Mouse (Mus musculus): Measurements from ENCODE around the gene Leprot.
A peak's percentile ranks its signal among the peaks of the same experiment; 100 is the strongest.

Gene Leprot

DNA sequence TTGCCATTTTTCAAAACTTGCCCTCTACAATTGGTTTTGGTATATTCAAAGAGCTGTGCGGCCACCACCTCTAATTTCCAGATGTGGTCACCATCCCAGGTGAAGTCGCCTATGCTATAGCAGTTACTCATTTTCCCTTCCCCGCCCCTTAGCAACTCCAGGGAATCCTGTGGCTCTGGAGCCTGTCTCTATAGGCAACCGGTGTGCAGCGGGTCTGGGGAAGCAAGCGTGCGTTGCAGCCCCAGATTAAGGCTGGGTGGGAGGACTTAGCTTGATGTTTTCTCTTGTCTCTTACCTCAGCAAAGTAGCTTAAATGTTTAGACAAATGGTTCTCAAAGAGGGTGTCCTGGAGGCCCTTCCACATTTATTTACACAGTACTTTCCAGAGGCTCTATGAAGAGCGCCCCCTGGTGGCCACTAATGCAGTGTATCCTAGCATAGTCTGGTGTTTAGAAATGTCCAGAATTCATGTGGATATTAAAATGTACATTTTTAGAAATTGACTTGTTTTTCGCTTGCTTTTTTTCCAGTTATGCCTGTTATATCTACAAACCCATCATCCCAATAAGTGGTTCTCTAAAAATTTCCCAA lies 16.7 kb downstream of the Leprot start:
- peak in 1 of 2 experiments; percentile 43 for DNase-seq (ENCODE audit: low spot score in 2 of 2)

DNA sequence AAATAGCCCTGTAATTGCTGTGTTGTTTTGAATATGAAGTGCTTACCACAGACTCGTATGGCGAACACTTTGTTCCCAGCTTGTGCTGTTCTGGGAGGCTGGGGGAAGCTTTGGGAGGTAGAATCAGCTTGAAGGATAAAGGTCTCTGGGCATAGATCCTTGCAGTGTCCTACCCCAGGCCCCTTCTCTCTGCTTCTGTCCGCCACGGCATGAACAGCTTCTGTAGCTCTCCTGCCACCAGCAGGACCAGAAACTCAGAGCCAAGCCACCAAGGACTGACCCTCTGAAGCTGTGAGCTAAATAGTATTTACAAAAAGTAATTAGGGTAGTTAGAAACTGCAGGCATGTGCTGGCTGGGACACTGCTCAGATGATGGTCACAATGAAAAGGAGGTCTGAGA lies 17.2 kb downstream of the Leprot start:
- no peak for DNase-seq (ENCODE audit: low spot score in 2 of 2)

DNA sequence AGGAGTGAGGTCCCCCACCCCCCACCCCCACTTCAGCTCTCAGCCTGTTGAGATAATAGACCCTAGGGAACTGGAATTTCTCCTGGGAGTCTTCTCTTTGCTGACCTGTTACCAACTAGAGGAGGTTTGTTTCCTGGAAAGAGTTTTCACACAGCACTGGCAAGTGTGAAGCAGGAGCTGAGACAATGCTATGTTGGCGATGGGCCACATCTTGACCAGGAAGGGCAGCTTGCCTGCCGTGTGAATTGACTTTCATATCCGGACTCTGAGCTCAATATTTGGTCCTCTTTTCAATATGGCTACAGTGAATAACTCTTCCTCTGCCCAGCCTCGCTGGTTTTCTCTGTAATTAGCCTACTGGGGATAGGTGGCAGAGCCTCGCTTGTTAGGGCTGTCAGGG lies 21.6 kb downstream of the Leprot start:
- DNase-seq (ENCODE audit: low spot score in 2 of 2): no peak

DNA sequence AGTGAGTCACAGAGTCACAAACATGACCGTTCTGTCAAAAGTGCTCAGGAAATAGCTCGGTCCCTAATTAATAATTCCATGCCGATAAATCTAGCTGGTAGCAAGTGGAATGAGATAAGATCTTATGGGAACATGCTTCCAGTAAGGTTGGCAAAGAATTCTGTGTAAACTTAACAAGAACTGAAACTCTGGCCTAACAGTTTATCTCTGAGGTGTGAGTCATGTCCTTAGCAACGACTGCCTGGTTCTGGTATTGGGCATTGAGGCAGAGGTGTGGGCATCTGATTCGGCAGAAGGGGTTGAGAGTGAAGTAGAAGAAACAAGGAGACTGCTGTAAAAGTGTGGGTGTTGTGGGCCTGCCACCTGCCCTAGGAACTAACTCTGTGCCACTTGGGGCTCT lies 22.3 kb downstream of the Leprot start:
- DNase-seq (ENCODE audit: low spot score in 2 of 2): no peak

DNA sequence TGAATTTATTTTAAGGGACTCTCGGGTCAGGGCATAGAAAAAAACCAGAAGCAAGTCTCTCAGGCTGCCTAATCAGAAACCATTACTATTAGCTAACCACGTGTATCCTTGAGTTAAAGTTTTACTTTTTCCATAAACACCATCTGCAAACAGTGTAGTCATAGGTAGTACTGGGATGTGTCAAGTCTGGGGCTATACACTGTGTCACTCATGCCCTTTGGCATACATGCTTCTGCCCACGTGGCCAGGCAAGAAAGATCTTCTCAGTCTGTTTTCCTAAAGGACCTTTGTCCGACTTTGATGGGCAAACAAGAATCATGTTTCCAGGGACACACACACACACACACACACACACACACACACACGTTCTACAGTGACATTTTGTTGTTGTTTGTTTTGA lies 27.3 kb downstream of the Leprot start:
- DNase-seq (ENCODE audit: low spot score in 2 of 2): no peak

DNA sequence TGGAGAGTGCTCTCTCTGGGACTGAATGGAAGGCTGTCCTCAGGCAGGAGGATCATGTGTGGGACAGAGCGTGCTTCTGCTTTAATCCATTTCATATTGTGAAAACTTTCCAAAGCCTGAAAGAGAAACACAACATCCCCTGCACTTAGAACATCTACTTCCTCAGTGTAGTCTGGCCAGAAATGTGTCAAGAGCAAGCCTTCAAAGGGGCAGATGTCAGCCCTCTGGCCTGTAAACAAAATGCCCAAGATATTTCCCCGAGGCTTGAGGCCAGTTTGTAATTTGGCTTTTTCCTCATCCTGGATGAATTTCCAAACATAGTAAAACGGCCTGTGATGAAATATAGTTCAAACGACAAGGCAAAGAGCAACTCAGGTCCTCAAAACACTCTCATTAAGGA lies 28.2 kb downstream of the Leprot start:
- no peak for DNase-seq (ENCODE audit: low spot score in 2 of 2)

DNA sequence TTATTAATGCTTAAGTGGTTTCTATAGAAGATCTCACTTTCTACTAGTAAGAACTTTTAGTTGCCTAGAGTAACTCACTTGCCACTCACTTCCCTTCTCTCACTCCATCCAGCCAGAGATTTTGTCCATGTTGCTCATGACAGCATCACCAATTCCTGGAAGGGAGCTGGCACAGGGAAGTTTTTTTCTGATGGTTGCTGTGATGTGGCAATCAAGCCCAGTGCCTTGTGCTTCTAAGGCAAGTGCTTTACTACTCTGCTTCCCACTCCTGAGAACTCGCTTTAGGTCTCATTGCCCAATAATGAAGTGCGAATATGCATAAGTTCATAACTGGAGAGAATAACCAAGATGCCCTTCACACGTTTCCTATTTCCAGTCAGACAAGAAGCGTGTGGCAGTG lies 35.1 kb downstream of the Leprot start:
- DNase-seq (ENCODE audit: low spot score in 2 of 2): no peak

DNA sequence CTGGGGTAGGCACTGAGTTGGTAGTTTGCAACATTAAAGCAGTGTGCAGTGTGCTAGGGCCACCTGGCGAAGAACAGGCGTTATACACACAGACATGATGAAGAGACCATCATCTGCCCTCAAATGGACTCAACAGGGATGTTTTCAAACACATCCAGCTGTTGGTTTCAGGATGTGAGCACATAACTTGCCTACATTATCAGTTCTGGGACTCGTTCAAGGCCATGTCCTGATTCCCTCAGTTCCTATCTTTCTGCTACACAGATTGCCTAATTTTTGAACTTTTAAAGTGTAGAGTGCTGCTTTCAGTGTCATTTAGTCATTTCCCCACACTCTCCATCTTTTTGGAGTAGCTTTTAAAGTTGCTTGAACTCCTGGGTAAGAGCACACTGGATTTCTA lies 35.6 kb downstream of the Leprot start:
- no peak for DNase-seq (ENCODE audit: low spot score in 2 of 2)

DNA sequence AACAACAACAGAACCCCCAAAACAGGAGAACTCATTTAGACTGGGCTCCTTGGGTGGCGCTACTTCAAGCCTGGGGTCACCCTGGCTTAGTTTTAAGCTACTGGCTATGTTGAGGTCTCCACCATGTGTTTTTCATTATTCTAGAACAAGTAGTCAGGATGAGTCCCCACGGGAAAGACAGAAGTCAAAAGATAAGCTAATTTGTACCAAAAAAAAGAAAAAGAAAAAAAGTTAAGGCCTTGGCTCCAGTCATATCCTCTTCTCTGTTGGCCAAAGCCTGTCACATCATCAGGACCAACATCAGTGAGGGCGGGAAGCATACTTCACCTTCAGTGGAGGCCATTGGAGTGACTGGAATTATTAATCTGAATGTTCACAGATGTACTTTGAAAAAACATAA lies 37.3 kb downstream of the Leprot start:
- DNase-seq (ENCODE audit: low spot score in 2 of 2): no peak

DNA sequence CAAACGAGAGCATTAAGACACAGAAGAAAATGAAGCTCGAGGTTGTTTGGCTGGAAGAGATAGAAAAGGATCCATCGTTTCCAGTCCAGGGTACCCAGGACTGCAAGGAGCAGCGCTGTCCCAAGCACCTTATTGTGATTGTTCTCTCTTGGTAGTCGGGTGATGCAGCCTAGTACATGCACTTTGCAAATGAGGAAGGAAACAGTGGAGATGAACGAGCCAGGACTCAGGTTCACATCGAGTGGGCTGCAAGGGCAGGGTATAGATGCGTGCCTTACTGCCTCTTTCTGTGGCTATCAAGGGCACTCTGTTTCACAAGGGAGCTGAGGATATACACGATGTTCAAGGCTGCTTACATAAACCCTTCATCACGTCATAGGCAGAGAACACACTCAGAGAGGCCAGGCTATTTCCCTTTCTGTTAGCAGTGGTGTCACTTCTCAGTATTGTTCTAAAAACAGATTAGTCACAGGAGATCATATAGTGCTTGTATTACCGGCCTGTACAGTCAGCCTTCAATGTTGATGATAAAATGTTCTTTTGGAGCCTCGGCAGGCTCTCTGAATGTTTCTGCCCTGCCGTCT lies 38.8 kb downstream of the Leprot start:
- DNase-seq (ENCODE audit: low spot score in 2 of 2): no peak

DNA sequence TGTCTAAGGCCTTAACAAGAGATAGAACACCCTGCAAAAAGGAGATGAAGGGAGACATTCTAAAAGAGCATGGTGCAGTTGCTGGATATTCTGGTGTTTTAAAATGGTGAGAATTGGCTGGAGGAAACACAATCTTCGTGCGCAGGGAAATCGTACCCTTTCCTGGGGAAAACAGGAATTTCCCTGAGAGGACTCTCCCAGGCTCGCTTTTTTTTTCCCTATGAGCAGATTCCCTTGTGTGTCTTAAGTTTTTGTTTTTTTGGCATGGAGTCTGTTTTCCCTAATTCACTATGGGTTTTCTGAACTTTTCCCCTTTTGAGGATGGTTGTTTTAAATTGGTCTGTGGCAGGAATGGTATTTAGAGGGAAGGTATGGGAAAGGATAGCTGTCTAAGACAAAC lies 41.7 kb downstream of the Leprot start:
- no peak for DNase-seq (ENCODE audit: low spot score in 2 of 2)

DNA sequence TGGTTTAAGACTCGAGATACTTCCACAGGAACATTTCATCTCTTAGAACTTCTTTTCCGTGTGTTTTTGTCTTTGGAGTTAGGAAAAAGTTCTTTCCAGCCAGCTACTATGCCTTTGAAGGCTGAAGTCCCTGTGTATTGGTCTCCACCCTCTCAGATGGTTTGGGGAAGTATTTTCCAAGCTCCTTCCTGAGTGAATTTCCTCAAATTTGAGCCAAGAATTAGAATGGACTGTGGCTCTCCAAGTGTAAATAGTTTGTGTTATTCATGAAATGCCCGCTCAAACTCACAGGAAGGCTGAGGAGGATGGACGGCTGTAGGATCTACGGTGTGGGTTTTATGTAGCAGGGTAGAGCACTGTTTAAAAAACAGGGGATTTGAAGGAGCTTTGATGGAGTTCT lies 42.1 kb downstream of the Leprot start:
- no peak for DNase-seq (ENCODE audit: low spot score in 2 of 2)

DNA sequence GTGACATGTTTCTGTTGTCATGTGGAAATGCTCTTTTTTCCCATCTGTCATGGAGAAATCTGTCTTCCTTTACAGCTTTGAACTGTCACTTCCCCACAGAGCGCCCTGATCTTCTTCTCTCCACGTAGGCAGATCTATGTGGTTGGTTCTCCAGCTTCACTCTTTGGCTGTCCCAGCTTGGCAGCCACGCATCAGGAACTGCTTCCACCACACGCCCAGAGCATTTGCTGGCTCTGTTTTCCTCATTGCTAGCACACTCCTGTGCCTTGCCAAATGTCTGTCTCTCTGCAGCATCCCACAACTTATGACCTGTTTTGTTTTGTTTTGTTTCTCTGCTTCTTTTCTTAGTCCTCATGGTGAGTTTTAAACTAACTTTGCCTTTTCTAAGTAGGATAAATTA lies 45.4 kb downstream of the Leprot start:
- DNase-seq (ENCODE audit: low spot score in 2 of 2): no peak

DNA sequence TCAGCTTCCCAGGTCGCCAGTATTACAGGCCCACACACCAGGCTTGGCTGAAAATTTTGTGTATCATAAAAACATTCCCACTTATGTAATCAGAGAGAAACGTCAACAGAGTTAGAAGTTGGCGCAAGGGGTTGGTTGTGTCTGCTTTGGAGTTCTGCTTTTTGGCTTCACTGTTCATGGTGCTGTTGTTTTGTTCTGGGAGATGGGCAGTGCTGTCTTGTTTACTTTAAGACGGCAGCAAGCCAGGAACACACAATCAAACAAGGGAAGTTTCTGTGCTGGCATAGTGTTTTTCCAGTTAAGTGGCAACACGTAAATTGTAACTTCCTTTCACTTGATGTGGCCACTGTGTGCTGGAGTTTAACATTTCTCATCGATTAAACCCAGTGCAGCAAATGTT lies 47.0 kb downstream of the Leprot start:
- DNase-seq (ENCODE audit: low spot score in 2 of 2): no peak

DNA sequence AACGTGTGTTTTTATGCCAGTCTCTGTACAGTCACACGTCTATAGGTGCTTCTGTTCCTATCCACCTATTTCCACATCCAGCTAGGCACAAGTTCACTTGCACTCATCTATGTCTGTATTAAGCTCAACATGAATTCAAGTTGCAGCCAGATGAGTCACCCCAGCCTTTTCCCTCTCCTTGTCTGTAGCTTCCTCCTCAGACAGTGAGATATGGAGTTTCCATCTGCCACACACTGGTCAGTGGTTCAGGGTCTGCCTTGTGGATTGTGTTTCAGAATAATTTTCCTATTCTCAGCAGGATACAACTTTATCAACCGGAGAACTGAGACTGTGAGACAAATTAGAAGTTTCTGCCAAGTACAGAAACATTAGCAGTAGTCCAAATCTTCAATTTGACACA lies 49.7 kb downstream of the Leprot start:
- DNase-seq (ENCODE audit: low spot score in 2 of 2): no peak

DNA sequence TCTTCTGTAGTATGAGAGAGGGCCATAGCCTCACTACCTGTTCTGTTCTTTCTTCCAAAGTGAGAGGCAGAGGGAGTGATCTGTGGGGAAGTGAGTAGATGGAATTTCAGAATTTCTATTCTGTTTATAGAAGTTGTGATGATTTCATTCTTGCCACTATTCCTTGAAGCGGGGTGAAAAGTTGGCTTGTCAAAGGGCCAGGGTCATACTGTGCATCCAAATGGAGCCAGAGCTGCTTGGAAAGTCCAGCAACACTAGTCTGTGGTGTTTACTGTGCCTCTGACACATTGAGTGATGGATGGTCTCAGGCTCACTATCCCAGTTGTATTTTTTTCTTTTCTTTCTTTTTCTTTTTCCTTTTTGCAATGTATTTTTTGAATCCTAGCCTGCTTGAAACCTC lies 51.9 kb downstream of the Leprot start:
- DNase-seq (ENCODE audit: low spot score in 2 of 2): no peak

DNA sequence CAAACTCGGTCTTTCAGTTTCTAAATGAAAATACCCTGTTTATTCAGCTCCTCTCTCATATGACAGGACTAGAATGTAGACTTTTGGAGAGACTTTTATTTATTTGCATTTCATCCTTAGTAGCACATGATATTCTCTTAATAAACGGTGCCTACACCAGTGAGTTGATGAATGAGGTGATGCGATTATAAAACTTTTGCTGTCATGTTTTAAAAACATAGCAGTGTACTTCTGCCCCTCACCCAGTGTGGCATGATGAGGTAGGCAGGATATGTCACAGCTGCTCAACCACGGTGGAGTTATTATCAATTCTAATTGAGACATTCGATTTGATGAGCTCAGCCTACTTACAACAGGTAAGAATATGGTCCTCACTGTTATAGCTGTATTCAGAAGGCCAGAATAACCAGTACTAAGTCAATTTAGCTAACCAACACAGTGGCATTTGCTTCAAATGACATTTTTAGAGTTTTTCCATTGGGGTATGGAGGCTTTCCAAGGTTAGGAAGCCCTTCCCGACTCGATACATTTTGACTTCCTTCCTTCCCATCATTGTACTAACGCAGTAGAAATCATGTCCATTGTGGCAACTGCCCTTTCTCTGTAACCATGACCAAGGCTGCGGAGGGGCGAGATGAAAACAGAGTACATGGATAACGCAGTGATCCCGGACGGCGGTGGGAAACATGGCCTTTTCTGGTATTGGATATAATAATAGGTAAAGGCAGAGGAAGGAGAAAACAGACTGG lies 53.5 kb downstream of the Leprot start:
- DNase-seq (ENCODE audit: low spot score in 2 of 2): no peak

DNA sequence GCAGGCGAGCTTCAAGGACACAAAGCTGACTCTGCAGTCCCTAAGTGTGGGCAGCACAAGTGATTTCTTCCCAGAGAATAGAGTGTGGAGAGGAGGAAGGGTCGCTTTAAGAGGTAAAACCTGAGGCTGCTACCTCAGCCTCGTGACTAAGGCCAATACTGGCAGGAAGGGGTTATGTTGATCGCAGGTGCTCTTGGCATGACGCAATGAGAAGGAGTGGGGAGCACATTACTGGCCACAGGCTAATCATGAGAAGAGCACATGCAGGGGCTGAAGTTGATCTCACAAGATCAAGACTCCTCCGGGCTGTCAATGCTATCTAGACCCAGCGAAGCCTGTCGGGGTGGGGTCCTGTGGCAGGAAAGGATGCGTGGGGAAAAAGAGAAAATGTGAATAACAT lies 57.8 kb downstream of the Leprot start:
- no peak for DNase-seq (ENCODE audit: low spot score in 2 of 2)

DNA sequence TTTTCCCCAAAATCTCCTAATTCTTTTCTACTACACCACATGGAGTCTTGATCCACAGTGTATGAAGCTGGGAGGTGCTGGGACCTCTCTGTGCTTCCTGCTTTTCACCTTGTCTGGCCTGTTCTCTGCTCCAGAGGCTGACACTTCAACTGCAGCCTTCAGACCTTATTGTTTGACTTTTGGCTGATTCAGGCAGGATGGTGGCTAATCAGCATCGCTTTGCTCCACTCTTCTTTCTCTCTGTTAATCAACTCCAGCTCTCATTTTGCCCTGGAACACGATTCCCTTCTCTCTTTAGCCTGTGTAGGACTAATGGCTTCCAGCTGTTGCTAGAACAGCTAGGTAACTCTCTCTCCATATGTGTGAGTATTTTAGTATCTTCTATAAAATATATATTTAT lies 59.7 kb downstream of the Leprot start:
- no peak for DNase-seq (ENCODE audit: low spot score in 2 of 2)

DNA sequence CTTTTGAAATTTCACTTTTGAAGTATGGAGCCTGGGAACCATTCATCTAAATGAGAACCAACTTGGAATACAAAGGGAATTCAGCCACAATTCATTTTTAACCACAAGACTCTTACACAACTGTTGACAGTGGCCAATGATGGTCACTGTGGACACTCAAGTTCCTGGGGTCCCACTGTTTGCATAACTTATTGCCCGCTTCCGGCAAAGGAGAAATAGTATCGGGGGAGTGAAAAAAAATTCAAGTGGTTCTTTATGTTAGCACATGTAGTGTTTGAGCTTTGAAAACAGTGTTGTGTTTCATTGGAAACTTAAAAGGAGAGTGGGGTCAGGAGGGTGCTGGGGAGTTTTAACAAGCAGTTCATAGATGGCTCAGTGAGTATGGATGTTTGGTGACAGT lies 60.4 kb downstream of the Leprot start:
- DNase-seq (ENCODE audit: low spot score in 2 of 2): no peak
